Mouse (Mus musculus): ENCODE data around the gene Tns3. TPM values are rescaled to one million over a fixed set of nuclear protein-coding genes. Genes with fewer than 3 reads are reported as not detected.

Gene Tns3
- total and polyA plus RNA-seq, 2 experiments, result 12.8 to 15.3 TPM

GRCm38 (mm10) chr11:8686501-8686900 is 22.2 kb upstream of the Tns3 start:
- H3K4me1 ChIP-seq (ENCODE audit: control insufficient read depth, insufficient read depth, low read length), result no peaks in the 10 kb centered on the region
- H3K9ac ChIP-seq (ENCODE audit: low read depth, low read length), result no peak overlapping the region
- H3K36me3 ChIP-seq (ENCODE audit: control insufficient read depth, insufficient read depth, low read length), result no peaks in the 10 kb centered on the region
- no peaks in the 10 kb centered on the region for H3K27me3 ChIP-seq (ENCODE audit: control insufficient read depth, insufficient read depth, low read length)
- 74% methylated on average over 3 of the region's 3 CpGs for WGBS
- no peak overlapping the region for H3K4me3 ChIP-seq (ENCODE audit: insufficient read depth, low read depth, low read length)
- DNase-seq (ENCODE audit: extremely low read depth, low read depth, low spot score), result no peak
- TF ChIP-seq CTCF (IDR thresholded peaks at IDR 0.05; ENCODE audit: low read depth, low read length) (no peak), POLR2A (IDR thresholded peaks at IDR 0.05; ENCODE audit: extremely low read depth, insufficient read depth, low read length) (no peak)
- no peaks in the 10 kb centered on the region for H3K79me2 ChIP-seq (ENCODE audit: control insufficient read depth, insufficient read depth, low read length)
- no peak overlapping the region for H3K27ac ChIP-seq (replicated peaks; ENCODE audit: insufficient read depth, low read depth, low read length)

- no peak for TF ChIP-seq POLR2A (IDR thresholded peaks at IDR 0.05; ENCODE audit: extremely low read depth, insufficient read depth, low read length)
- TF ChIP-seq CTCF (IDR thresholded peaks at IDR 0.05; ENCODE audit: low read depth, low read length), result no peak
- Histone ChIP-seq H3K79me2 (ENCODE audit: control insufficient read depth, insufficient read depth, low read length) (no peaks in the 10 kb centered on the region), H3K4me3 (ENCODE audit: insufficient read depth, low read depth, low read length) (no peak overlapping the region), H3K27ac (replicated peaks; ENCODE audit: insufficient read depth, low read depth, low read length) (no peak overlapping the region), H3K36me3 (ENCODE audit: control insufficient read depth, insufficient read depth, low read length) (no peaks in the 10 kb centered on the region), H3K9ac (ENCODE audit: low read depth, low read length) (no peak overlapping the region), H3K4me1 (ENCODE audit: control insufficient read depth, insufficient read depth, low read length) (no peaks in the 10 kb centered on the region), H3K27me3 (ENCODE audit: control insufficient read depth, insufficient read depth, low read length) (no peaks in the 10 kb centered on the region)
- DNase-seq (ENCODE audit: extremely low read depth, low read depth, low spot score), result no peak
- 90% methylated on average over 1 of the region's 1 CpGs for WGBS
These were observed 21.7 kb upstream of the Tns3 start for GRCm38 (mm10) chr11:8686061-8686460.

- H3K4me3 ChIP-seq (ENCODE audit: insufficient read depth, low read depth, low read length), result no peak overlapping the region
- H3K36me3 ChIP-seq (ENCODE audit: control insufficient read depth, insufficient read depth, low read length), result no peaks in the 10 kb centered on the region
- 67% methylated on average over 3 of the region's 3 CpGs for WGBS
- H3K27ac ChIP-seq (replicated peaks; ENCODE audit: insufficient read depth, low read depth, low read length), result no peak overlapping the region
- H3K4me1 ChIP-seq (ENCODE audit: control insufficient read depth, insufficient read depth, low read length), result no peaks in the 10 kb centered on the region
- DNase-seq (ENCODE audit: extremely low read depth, low read depth, low spot score), result no peak
- no peaks in the 10 kb centered on the region for H3K27me3 ChIP-seq (ENCODE audit: control insufficient read depth, insufficient read depth, low read length)
- no peak for TF ChIP-seq CTCF (IDR thresholded peaks at IDR 0.05; ENCODE audit: low read depth, low read length)
- no peak for TF ChIP-seq POLR2A (IDR thresholded peaks at IDR 0.05; ENCODE audit: extremely low read depth, insufficient read depth, low read length)
- no peak overlapping the region for H3K9ac ChIP-seq (ENCODE audit: low read depth, low read length)
- H3K79me2 ChIP-seq (ENCODE audit: control insufficient read depth, insufficient read depth, low read length), result no peaks in the 10 kb centered on the region
These were observed 20.9 kb upstream of the Tns3 start for GRCm38 (mm10) chr11:8685195-8685594.

GRCm38 (mm10) chr11:8684262-8684661 is 19.9 kb upstream of the Tns3 start:
- WGBS, result 93% methylated on average over 5 of the region's 5 CpGs
- no peak overlapping the region for H3K27ac ChIP-seq (replicated peaks; ENCODE audit: insufficient read depth, low read depth, low read length)
- H3K4me3 ChIP-seq (ENCODE audit: insufficient read depth, low read depth, low read length), result no peak overlapping the region
- no peaks in the 10 kb centered on the region for H3K4me1 ChIP-seq (ENCODE audit: control insufficient read depth, insufficient read depth, low read length)
- no peaks in the 10 kb centered on the region for H3K36me3 ChIP-seq (ENCODE audit: control insufficient read depth, insufficient read depth, low read length)
- H3K79me2 ChIP-seq (ENCODE audit: control insufficient read depth, insufficient read depth, low read length), result no peaks in the 10 kb centered on the region
- no peaks in the 10 kb centered on the region for H3K27me3 ChIP-seq (ENCODE audit: control insufficient read depth, insufficient read depth, low read length)
- DNase-seq (ENCODE audit: extremely low read depth, low read depth, low spot score), result no peak
- TF ChIP-seq CTCF (IDR thresholded peaks at IDR 0.05; ENCODE audit: low read depth, low read length), result no peak
- TF ChIP-seq POLR2A (IDR thresholded peaks at IDR 0.05; ENCODE audit: extremely low read depth, insufficient read depth, low read length), result no peak
- H3K9ac ChIP-seq (ENCODE audit: low read depth, low read length), result no peak overlapping the region

- WGBS, result 67% methylated on average over 3 of the region's 3 CpGs
- TF ChIP-seq CTCF (IDR thresholded peaks at IDR 0.05; ENCODE audit: low read depth, low read length), result no peak
- no peak for TF ChIP-seq POLR2A (IDR thresholded peaks at IDR 0.05; ENCODE audit: extremely low read depth, insufficient read depth, low read length)
- H3K4me3 ChIP-seq (ENCODE audit: insufficient read depth, low read depth, low read length), result no peak overlapping the region
- no peaks in the 10 kb centered on the region for H3K27me3 ChIP-seq (ENCODE audit: control insufficient read depth, insufficient read depth, low read length)
- H3K36me3 ChIP-seq (ENCODE audit: control insufficient read depth, insufficient read depth, low read length), result no peaks in the 10 kb centered on the region
- no peak overlapping the region for H3K27ac ChIP-seq (replicated peaks; ENCODE audit: insufficient read depth, low read depth, low read length)
- no peaks in the 10 kb centered on the region for H3K4me1 ChIP-seq (ENCODE audit: control insufficient read depth, insufficient read depth, low read length)
- no peaks in the 10 kb centered on the region for H3K79me2 ChIP-seq (ENCODE audit: control insufficient read depth, insufficient read depth, low read length)
- no peak for DNase-seq (ENCODE audit: extremely low read depth, low read depth, low spot score)
- no peak overlapping the region for H3K9ac ChIP-seq (ENCODE audit: low read depth, low read length)
These were observed 17.0 kb upstream of the Tns3 start for GRCm38 (mm10) chr11:8681356-8681755.

- Histone ChIP-seq H3K36me3 (ENCODE audit: control insufficient read depth, insufficient read depth, low read length) (no peaks in the 10 kb centered on the region), H3K9ac (ENCODE audit: low read depth, low read length) (no peak overlapping the region), H3K27me3 (ENCODE audit: control insufficient read depth, insufficient read depth, low read length) (no peaks in the 10 kb centered on the region), H3K27ac (replicated peaks; ENCODE audit: insufficient read depth, low read depth, low read length) (no peak overlapping the region), H3K79me2 (ENCODE audit: control insufficient read depth, insufficient read depth, low read length) (no peaks in the 10 kb centered on the region), H3K4me1 (ENCODE audit: control insufficient read depth, insufficient read depth, low read length) (no peaks in the 10 kb centered on the region), H3K4me3 (ENCODE audit: insufficient read depth, low read depth, low read length) (no peak overlapping the region)
- TF ChIP-seq POLR2A (IDR thresholded peaks at IDR 0.05; ENCODE audit: extremely low read depth, insufficient read depth, low read length), result no peak
- TF ChIP-seq CTCF (IDR thresholded peaks at IDR 0.05; ENCODE audit: low read depth, low read length), result no peak
- whole genome bisulfite sequencing, result 69% methylated on average over 7 of the region's 7 CpGs
- DNase-seq (ENCODE audit: extremely low read depth, low read depth, low spot score), result no peak
These were observed 16.3 kb upstream of the Tns3 start for GRCm38 (mm10) chr11:8680650-8681049.
